In the genomic region with DNA sequence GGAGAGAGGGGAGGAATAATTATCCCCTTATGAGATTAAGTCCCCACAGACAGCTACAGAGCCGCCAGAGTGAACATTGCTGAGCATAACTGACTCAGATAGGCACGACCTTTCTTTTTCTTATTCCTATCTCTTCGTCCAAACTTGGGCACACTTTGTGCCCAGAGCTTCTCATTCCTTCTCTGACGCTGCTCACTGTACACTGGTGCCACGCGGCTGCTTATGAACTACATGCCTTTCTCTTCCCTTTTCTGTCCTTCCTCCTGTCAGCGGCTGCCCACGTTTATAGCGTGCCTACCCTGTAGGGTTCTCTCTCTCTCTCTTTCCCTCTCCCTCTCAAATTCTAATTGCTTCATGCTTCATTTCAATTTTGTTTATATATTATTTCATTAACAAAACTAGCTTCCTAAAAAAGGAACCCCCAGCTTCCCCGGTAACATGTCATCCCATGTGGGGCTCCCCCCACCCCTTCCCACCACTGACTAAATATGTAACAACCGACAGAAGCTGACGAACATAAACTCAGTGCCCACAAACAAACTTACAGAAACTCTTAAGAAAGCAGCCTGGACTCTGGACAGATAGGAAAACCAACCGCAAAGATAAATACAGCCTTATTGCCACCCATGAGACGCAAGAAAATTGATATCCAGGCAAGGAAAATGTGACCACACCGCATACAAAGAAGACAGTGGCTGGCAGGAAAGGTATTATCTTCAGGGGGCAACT, we compare ENCODE assay signal across 13 mouse cellular contexts. TPM values are rescaled to one million over a fixed set of nuclear protein-coding genes. Genes with fewer than 3 reads are reported as not detected.
A peak's percentile ranks its signal among the peaks of the same experiment; 100 is the strongest.
DNase-seq lines count a peak whose midpoint lies in the region; ATAC-seq and TF ChIP-seq lines count a peak whose summit lies in the region.
"Had no signal": no experiment of that assay in that cellular context is flagged by ENCODE, and none has a peak within 500 bp of the region (broad histone marks: within the 10 kb centered on the region; RNA-seq: fewer than 3 reads in every experiment).

No protein-coding gene starts in this region.

- no peaks in the 10 kb centered on the region for H3K36me3 ChIP-seq in limb, embryonic 13.5 days
- H3K36me3 ChIP-seq in limb, embryonic 10.5 days: no peaks in the 10 kb centered on the region
- H3K36me3 ChIP-seq in ES-E14 (ENCODE audit: control insufficient read depth, insufficient read depth, low read length, poor library complexity, severe bottlenecking): no peaks in the 10 kb centered on the region
- H3K36me3 ChIP-seq in intestine, embryonic 16.5 days (ENCODE audit: control insufficient read depth, insufficient read depth, low read length): no peaks in the 10 kb centered on the region
- H3K36me3 ChIP-seq: midbrain, embryonic 15.5 days had no signal

- no peaks in the 10 kb centered on the region for H3K4me1 ChIP-seq in limb, embryonic 13.5 days
- no peaks in the 10 kb centered on the region for H3K4me1 ChIP-seq in limb, embryonic 10.5 days
- peaks cover 0 to 2% of the 10 kb centered on the region in 2 experiments; a peak in 2 of 4 replicates for H3K4me1 ChIP-seq in ES-E14 (ENCODE audit: control insufficient read depth in 2 of 2, insufficient read depth in 2 of 2, low read length in 2 of 2, poor library complexity in 1 of 2)
- H3K4me1 ChIP-seq in intestine, embryonic 16.5 days (ENCODE audit: control insufficient read depth, insufficient read depth, low read length): no peaks in the 10 kb centered on the region
- H3K4me1 ChIP-seq: forebrain, embryonic 13.5 days; midbrain, embryonic 15.5 days had no signal

- no peaks in the 10 kb centered on the region for H3K27me3 ChIP-seq in limb, embryonic 13.5 days
- no peaks in the 10 kb centered on the region for H3K27me3 ChIP-seq in limb, embryonic 10.5 days (ENCODE audit: low read depth, poor library complexity, severe bottlenecking)
- no peaks in the 10 kb centered on the region for H3K27me3 ChIP-seq in intestine, embryonic 16.5 days (replicated peaks; ENCODE audit: control insufficient read depth, insufficient read depth, low read length)
- H3K27me3 ChIP-seq: forebrain, embryonic 13.5 days; midbrain, embryonic 15.5 days had no signal

- 86% methylated on average over 15 of the region's 15 CpGs for WGBS in limb, embryonic 13.5 days
- WGBS in limb, embryonic 10.5 days: 83% methylated on average over 15 of the region's 15 CpGs
- WGBS in intestine, embryonic 16.5 days: 70% methylated on average over 15 of the region's 15 CpGs

- DNase-seq in limb, embryonic 10.5 days (ENCODE audit: low spot score): no peak
- DNase-seq in ES-E14 (ENCODE audit: low read depth, low spot score): no peak
- DNase-seq in Muller cell, postnatal 12 days (ENCODE audit: inconsistent ontology term): no peak
- DNase-seq in embryo, embryonic 11 days: no peak
- DNase-seq in gastrocnemius, postnatal 10 days: no peak
- DNase-seq: adrenal gland, postnatal 36 days; heart, postnatal 14 days; thymus, postnatal 4 days had no signal

- ATAC-seq in limb, embryonic 13.5 days (ENCODE audit: low FRiP score, low read depth): no peak
- no peak; the same call in 1 of the 2 replicates for ATAC-seq in intestine, embryonic 16.5 days
- 0 out of 2 replicates have a peak, but pooled peaks have one; percentile 43 for ATAC-seq in monocyte, adult 5-6 weeks (replicated peaks; ENCODE audit: insufficient number of reproducible peaks, low FRiP score, low TSS enrichment, poor library complexity, severe bottlenecking)
- ATAC-seq: forebrain, embryonic 13.5 days; midbrain, embryonic 15.5 days had no signal

- no peak overlapping the region for H3K4me3 ChIP-seq in limb, embryonic 13.5 days
- no peak overlapping the region for H3K4me3 ChIP-seq in limb, embryonic 10.5 days
- peak overlapping the region; percentile 7 to 42; a peak in 3 of 4 replicates for H3K4me3 ChIP-seq in ES-E14 (ENCODE audit: insufficient read depth in 1 of 2, low read depth in 1 of 2, low read length in 2 of 2, poor library complexity in 1 of 2, severe bottlenecking in 1 of 2)
- H3K4me3 ChIP-seq in intestine, embryonic 16.5 days (ENCODE audit: low read length): peak overlapping the region; percentile 6; the same call in 1 of the 2 replicates
- H3K4me3 ChIP-seq: forebrain, embryonic 13.5 days; midbrain, embryonic 15.5 days had no signal

- in situ Hi-C loops in ES-E14 (cut with MboI; ENCODE audit: low sequenced_read_pairs in 2 of 2, unreplicated experiment in 2 of 2): no loop called here

- no peak overlapping the region for H3K27ac ChIP-seq in limb, embryonic 13.5 days
- no peak overlapping the region for H3K27ac ChIP-seq in limb, embryonic 10.5 days
- peak overlapping the region; percentile 61; the same call in 1 of the 2 replicates for H3K27ac ChIP-seq in ES-E14 (ENCODE audit: insufficient read depth, low read depth, low read length, poor library complexity, severe bottlenecking)
- peak overlapping the region; percentile 85 for H3K27ac ChIP-seq in intestine, embryonic 16.5 days (ENCODE audit: low read length)
- H3K27ac ChIP-seq: forebrain, embryonic 13.5 days; midbrain, embryonic 15.5 days had no signal

- no peak overlapping the region for H3K9ac ChIP-seq in limb, embryonic 13.5 days
- peak overlapping the region; percentile 62; the same call in 1 of the 2 replicates for H3K9ac ChIP-seq in ES-E14 (ENCODE audit: insufficient read depth, low read depth, low read length, poor library complexity, severe bottlenecking)
- 0 out of 2 replicates have a peak overlapping the region, but pooled peaks have one; percentile 1 for H3K9ac ChIP-seq in intestine, embryonic 16.5 days (ENCODE audit: low read depth, low read length)
- H3K9ac ChIP-seq: forebrain, embryonic 13.5 days; midbrain, embryonic 15.5 days had no signal

- 0 out of 2 replicates have a peak overlapping the region, but pooled peaks have one; percentile 7 for H3K4me2 ChIP-seq in limb, embryonic 13.5 days (replicated peaks)
- peak overlapping the region; percentile 42 for H3K4me2 ChIP-seq in intestine, embryonic 16.5 days (ENCODE audit: low read depth, low read length)
- H3K4me2 ChIP-seq: forebrain, embryonic 13.5 days; midbrain, embryonic 15.5 days had no signal

- no peaks in the 10 kb centered on the region for H3K9me3 ChIP-seq in limb, embryonic 13.5 days
- H3K9me3 ChIP-seq in limb, embryonic 10.5 days (replicated peaks): no peaks in the 10 kb centered on the region
- no peaks in the 10 kb centered on the region for H3K9me3 ChIP-seq in ES-E14 (ENCODE audit: control insufficient read depth, insufficient read depth, low read depth, low read length)
- H3K9me3 ChIP-seq in intestine, embryonic 16.5 days (ENCODE audit: control insufficient read depth, low read length): no peaks in the 10 kb centered on the region
- H3K9me3 ChIP-seq: forebrain, embryonic 13.5 days; midbrain, embryonic 15.5 days had no signal

TF ChIP-seq in ES-E14, 5 proteins besides CTCF, POLR2A, EP300 and RAD21:
- no peak for TF ChIP-seq CHD2 (IDR thresholded peaks at IDR 0.05; ENCODE audit: low read depth, low read length)
- no peak for TF ChIP-seq HCFC1 (IDR thresholded peaks at IDR 0.05; ENCODE audit: borderline replicate concordance, insufficient read depth, low read length)
- no peak for TF ChIP-seq MAFK (IDR thresholded peaks at IDR 0.05; ENCODE audit: insufficient read depth, low read depth, low read length)
- TF ChIP-seq ZNF384 (IDR thresholded peaks at IDR 0.05; ENCODE audit: low read depth, low read length): no peak
- no peak for TF ChIP-seq ZC3H11A (IDR thresholded peaks at IDR 0.05; ENCODE audit: borderline replicate concordance, low read depth, low read length)

RNA-seq across cellular contexts. Expression of a gene that starts 25.8 kb away (rescaled TPM):
- 339 and 342 TPM in 2 replicates for polyA plus RNA-seq in limb, embryonic 13.5 days (2015; fragmentation: Nextera tagmentation; extraction: Ambion mirVana)
- 289 and 311 TPM in 2 replicates for polyA plus RNA-seq in limb, embryonic 10.5 days (2016; fragmentation: Nextera tagmentation; extraction: Ambion mirVana)
- total RNA-seq in ES-E14 (2012; rRNA removed): 272 and 391 TPM in 2 replicates
- polyA plus RNA-seq in intestine, embryonic 16.5 days (2015; fragmentation: Nextera tagmentation; extraction: Ambion mirVana): 822 and 823 TPM in 2 replicates
- total RNA-seq in monocyte, adult 5-6 weeks (2017): 109 to 168 TPM (median 146 TPM) in 3 replicates
- total RNA-seq in gastrocnemius, postnatal 10 days (2021): 10 to 100 TPM; 65.7 to 79.9 TPM

RNA-seq across cellular contexts. Expression of a gene that starts 26.3 kb away (rescaled TPM):
- polyA plus RNA-seq in limb, embryonic 13.5 days (2015; fragmentation: Nextera tagmentation; extraction: Ambion mirVana): 2.4 and 2.6 TPM in 2 replicates
- polyA plus RNA-seq in limb, embryonic 10.5 days (2016; fragmentation: Nextera tagmentation; extraction: Ambion mirVana): 0.95 and 1.1 TPM in 2 replicates
- total RNA-seq in ES-E14 (2012; rRNA removed): 0.32 and 0.62 TPM in 2 replicates
- 5.2 and 5.4 TPM in 2 replicates for polyA plus RNA-seq in intestine, embryonic 16.5 days (2015; fragmentation: Nextera tagmentation; extraction: Ambion mirVana)
- total RNA-seq in monocyte, adult 5-6 weeks (2017): 0.19 to 1.3 TPM (median 1.1 TPM) in 3 replicates
- under 1 TPM; 0.78 to 0.93 TPM for total RNA-seq in gastrocnemius, postnatal 10 days (2021)

Comparison
In these comparisons a context has a peak if more than half of its experiments do, and no peak if none do; other contexts are left out.
1. H3K27ac ChIP-seq: peak in ES-E14 (single experiment) and intestine, embryonic 16.5 days (single experiment); none in limb, embryonic 13.5 days (single experiment) and limb, embryonic 10.5 days (single experiment).
2. H3K4me3 ChIP-seq: peak in ES-E14 (2 of 2) and intestine, embryonic 16.5 days (single experiment); none in limb, embryonic 13.5 days (single experiment) and limb, embryonic 10.5 days (single experiment).